Mouse (Mus musculus) right cerebral cortex, postnatal 14 days (tissue): ENCODE data around the gene Slc48a1.

Source experiments
- DNase-seq: peaks from one replicate; pipeline ENCODE4 v3.0.0; 2022

Gene Slc48a1

DNA sequence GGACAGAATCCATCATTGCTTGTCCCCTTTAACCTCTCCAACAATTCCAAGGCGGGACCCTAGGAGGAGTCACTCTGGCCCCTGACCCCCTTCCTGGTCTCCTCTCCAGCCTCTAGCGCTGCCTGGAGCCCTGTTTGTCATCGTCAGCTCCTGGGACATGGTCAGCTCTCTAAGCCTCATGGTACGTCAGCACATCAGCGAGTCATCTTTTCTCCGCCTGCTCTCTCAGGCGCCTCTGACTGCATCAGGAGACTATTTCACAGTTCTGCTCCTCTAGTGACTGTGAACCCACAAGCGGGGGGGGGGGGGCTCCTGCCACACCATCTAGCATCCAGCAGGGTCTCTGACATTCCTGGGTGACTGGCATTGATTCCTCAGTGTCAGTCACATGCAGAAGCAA is 23.0 kb upstream of the Slc48a1 start:
- DNase-seq = no peak

GRCm38 (mm10) chr15:97760006-97760405 is 18.3 kb upstream of the Slc48a1 start:
- peak; percentile 53 for DNase-seq

GRCm38 (mm10) chr15:97760952-97761351 is 17.4 kb upstream of the Slc48a1 start:
- DNase-seq = no peak

- no peak for DNase-seq
These were observed 16.9 kb upstream of the Slc48a1 start for GRCm38 (mm10) chr15:97761438-97761837.

DNA sequence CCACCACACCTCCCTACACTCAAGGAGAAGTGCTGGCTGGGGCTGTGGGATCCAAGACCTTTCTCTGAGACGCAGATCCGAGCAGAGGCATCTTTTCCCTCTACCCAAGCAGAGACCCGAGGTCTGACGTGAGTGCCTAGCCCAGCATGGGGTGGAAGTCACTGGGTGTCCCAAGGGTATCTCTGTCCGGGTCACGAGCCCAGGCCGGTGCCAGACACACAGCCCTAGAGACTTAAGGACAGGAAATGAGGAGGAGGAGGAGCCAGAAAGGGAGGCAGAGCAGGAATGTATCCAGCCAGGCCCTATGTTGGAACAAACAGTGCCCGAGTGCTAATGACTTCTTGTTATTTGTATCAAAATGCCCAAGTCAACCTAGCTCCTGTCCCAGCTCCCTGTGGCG is 15.6 kb upstream of the Slc48a1 start:
- DNase-seq = no peak

- DNase-seq = no peak
These were observed 14.9 kb upstream of the Slc48a1 start for GRCm38 (mm10) chr15:97763256-97764049.

DNA sequence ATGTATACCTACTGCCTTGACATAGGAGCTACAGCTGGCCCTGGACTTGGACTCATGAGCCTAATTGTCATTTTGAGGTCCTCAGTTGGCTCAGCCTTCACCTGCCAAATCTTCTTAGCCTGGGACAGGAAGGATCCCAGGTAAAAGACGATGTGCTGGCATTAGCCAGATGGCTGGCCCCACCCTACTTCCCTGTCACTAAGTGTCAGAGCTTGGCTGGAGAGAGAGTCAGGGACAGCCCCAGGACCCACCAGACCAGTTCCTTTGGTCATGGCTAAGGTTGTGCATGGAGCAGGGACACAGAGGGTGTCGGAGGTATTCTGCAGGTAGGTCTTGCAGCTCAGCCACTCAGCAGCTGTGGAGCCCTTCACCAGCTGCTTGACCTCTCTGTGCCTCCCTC is 13.8 kb upstream of the Slc48a1 start:
- DNase-seq = no peak

DNA sequence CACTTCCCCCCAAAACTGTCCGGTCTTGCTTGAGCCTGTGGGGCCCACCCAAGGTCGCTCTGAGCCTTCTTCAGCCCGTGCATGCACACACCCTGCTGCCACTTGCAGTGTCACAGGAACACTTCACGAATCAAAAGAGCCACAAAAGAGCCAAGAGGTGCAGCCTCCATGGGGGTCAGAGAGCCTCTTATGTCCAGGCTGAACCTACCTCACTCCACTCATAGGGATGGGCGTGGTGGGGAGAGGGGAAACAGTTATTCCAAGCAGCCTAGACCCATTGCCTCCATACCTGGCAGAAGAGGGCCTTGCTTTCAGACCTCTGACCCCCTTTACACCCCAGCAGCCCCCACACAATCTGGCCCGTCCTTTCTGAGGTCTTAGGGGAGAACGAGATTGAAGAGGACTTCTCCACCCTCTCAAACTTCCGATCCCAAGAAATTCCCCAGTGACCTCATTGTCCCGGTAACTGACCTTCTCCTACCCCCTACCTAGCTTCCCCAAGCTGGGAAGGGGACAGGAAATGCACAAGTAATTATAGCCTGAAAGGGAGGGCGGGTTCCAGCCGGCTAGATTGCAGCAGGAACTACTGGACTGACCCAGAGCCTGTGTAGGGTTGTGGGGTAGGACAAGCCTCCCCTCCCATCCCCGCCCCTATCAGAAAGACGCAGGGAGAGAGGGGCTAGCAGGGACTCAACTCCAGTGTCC is 13.1 kb upstream of the Slc48a1 start:
- no peak for DNase-seq

GRCm38 (mm10) chr15:97766194-97766593 is 12.1 kb upstream of the Slc48a1 start:
- no peak for DNase-seq

GRCm38 (mm10) chr15:97766594-97767279 is 11.6 kb upstream of the Slc48a1 start:
- DNase-seq = no peak

GRCm38 (mm10) chr15:97767280-97768186 is 10.8 kb upstream of the Slc48a1 start, which contains the start of gene Rapgef3:
Rapgef3 (minus strand) TSS chr15:97767972.
- DNase-seq = peak; percentile 74

- no peak for DNase-seq
These were observed 10.1 kb upstream of the Slc48a1 start for GRCm38 (mm10) chr15:97768192-97768591.

DNA sequence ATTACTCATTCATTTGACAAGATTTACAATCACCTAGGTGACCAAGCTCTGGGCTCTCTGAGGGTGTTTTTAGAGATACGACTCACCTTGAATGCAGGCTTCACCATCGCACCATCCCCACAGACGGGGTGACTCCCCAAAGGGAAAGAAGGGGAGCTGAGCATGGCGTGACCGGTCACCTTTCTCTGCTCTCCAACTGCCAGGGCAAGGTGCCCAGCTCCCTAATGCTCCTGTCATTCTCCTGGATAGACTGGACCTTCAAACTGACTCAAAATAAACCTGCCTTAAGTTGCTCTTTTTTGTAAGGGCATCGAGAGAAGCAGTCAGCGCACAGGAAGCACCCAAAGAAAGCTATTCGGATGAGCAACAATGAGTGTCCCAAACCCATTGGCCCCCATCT is 8.0 kb upstream of the Slc48a1 start:
- no peak for DNase-seq

DNA sequence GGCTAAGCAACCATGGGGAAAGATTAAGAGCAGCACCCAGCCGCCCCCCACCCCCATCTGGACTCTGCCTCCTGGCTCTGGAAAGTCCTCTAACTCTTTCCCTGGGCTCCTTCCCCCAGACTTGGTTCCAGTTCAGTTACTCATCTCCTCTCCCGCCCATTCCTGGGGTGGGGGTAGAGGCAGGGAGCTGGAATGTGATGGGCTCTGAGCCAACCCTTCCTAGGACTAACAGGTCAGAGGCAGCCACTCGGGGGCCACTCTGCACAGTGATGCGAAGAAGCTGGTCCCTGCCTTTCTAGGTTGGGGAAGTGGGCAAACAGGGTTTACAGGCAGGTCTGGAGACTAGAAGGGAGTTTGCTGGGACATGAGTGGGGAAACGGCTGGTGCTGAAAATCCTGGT is 5.2 kb upstream of the Slc48a1 start:
- DNase-seq = no peak

DNA sequence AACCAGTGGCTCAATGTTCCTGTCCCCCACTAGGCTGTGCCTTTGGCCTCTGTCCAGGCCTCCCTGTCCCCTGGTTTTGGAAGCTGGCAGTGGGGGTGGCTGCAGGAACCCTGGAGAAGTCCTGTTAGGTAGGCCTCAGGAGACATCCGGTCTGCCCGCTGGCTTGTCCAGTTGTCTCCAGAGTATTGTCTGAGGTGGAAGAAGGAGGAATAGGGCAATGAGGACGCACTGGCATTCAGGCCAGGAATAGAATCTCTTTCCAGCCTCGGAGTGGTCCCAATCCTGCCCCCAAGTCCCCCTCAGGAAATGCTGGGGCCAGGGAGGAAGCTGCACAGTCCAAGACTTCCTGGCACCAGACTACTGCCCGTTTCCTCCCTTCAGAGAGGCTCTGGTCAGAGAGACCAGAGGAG is 4.4 kb upstream of the Slc48a1 start:
- no peak for DNase-seq

DNA sequence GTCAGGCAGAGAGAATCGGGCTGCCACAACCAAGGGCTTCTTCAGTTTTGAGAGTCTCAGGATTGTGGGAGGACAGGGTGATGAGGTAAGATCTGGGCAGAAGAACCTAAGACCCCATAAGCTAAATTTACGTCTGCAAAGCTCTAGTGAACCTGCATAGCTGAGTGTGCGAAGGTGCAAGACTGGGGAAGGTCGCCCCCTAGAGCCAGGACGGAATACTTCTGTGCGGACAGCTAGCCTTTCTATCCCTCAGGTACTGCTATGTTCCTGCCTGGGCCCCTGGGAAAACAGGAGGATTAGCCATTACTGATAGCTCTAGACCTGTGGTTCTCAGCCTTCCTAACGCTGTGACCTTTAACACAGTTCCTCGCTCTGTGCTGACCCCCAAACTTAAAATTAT is 1.8 kb upstream of the Slc48a1 start:
- peak; percentile 84 for DNase-seq

GRCm38 (mm10) chr15:97776919-97777318 is 1.4 kb upstream of the Slc48a1 start:
- DNase-seq = no peak

GRCm38 (mm10) chr15:97779576-97779975 is 1.3 kb downstream of the Slc48a1 start:
- DNase-seq = no peak

DNA sequence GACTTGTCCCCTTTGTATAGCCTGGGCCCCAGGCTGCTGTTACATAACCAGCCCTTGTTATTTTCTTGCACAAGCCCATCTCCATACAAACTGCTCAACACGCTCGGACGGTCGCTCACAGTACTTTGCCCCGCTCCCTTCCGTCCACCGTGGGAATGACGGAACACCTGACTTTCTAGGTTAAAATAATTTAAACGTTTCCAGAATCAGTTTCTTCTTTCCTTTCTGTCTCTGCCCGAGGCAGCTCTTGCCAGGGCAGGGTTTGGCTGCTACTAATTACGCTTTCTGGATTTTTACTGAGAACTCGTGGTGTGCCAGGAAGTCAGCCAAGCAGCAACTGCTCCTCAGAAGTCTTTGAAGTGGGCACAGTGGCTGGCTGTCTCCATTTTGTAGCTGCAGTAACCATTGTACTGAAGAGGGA is 2.3 kb downstream of the Slc48a1 start:
- no peak for DNase-seq

GRCm38 (mm10) chr15:97781961-97782748 is 3.8 kb downstream of the Slc48a1 start:
- DNase-seq = no peak

- DNase-seq = peak; percentile 77
These were observed 4.4 kb downstream of the Slc48a1 start for GRCm38 (mm10) chr15:97782749-97783105.

- DNase-seq = peak; percentile 91
These were observed 5.8 kb downstream of the Slc48a1 start for GRCm38 (mm10) chr15:97784092-97784559.
